15 mouse cellular contexts compared by ENCODE assay signal in the genomic region with DNA sequence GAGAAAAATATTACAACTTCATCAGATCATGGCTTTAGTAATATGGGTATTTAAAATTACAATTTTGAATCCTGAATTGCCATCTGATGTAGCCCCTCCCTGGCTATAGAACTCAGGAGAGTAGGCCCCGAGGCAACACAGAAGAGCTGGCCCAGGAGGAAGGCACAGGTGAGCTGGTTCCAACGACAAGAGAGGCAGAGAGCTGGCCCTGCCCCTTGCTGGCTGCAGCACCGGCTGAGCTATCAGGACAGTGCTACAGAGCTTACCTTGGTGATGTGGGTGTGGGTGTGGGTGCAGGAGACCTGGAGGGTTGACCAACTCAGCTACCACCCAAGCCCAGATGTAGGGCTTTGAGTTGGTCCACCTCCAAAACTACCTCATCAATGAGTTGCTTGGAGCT.
"Had no signal": no experiment of that assay in that cellular context is flagged by ENCODE, and none has a peak within 500 bp of the region (broad histone marks: within the 10 kb centered on the region; RNA-seq: fewer than 3 reads in every experiment).

No protein-coding gene starts in this region.

- H3K27ac ChIP-seq: neural tube, embryonic 15.5 days; stomach, embryonic 15.5 days; stomach, postnatal 0 days had no signal

- H3K9me3 ChIP-seq: neural tube, embryonic 15.5 days; stomach, embryonic 15.5 days had no signal

- DNase-seq: retina, postnatal 1 day; right cerebral cortex, adult 18-20 months; right cerebral cortex, postnatal 14 days; right cerebral cortex, postnatal 25 days; right cerebral cortex, postnatal 4 days; spleen, adult 18-20 months; thymus, adult 18-20 months; thymus, adult 2 months; thymus, postnatal 14 days; thymus, postnatal 25 days; thymus, postnatal 36 days; thymus, postnatal 4 days had no signal

- H3K27me3 ChIP-seq: neural tube, embryonic 15.5 days; stomach, embryonic 15.5 days had no signal

- H3K36me3 ChIP-seq: neural tube, embryonic 15.5 days had no signal

- H3K4me3 ChIP-seq: neural tube, embryonic 15.5 days; stomach, embryonic 15.5 days had no signal
